In the genomic region with DNA sequence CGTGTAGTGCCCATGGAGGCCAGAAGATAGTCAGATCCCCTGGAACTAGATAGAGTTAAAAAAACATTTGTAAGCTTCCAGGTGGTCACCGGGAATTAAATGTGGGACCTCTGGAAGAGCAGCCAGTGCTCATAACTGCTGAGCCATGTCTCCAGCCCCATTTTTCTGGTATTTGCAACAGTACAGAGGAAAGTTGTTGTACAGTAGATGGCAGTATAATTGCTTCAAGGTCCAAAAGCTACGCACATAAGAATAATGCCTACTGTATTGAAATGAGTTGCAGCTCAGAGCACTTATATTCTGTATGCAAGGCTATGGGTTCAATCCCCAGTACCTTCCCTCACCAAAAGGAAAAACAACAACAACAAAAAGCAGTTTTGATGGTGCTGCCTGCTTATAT, we compare ENCODE assay signal across 9 mouse cellular contexts. TPM values are rescaled to one million over a fixed set of nuclear protein-coding genes. Genes with fewer than 3 reads are reported as not detected.
DNase-seq lines count a peak whose midpoint lies in the region; ATAC-seq and TF ChIP-seq lines count a peak whose summit lies in the region.
"Had no signal": no experiment of that assay in that cellular context is flagged by ENCODE, and none has a peak within 500 bp of the region (broad histone marks: within the 10 kb centered on the region; RNA-seq: fewer than 3 reads in every experiment).

No protein-coding gene starts in this region.

- peaks cover 23% of the 10 kb centered on the region for H3K36me3 ChIP-seq in kidney, embryonic 14.5 days (ENCODE audit: control insufficient read depth, insufficient read depth, low read length)
- peaks cover 13% of the 10 kb centered on the region; the same call in 1 of the 2 replicates for H3K36me3 ChIP-seq in hindbrain, postnatal 0 days (ENCODE audit: insufficient read depth, low read length)
- peaks cover 18% of the 10 kb centered on the region for H3K36me3 ChIP-seq in midbrain, postnatal 0 days (ENCODE audit: insufficient read depth, low read length)

- peak overlapping the region; percentile 68 for H3K4me3 ChIP-seq in kidney, embryonic 14.5 days (ENCODE audit: low read length)
- peak overlapping the region; percentile 68; the same call in 1 of the 2 replicates for H3K4me3 ChIP-seq in hindbrain, postnatal 0 days (ENCODE audit: low read length)
- H3K4me3 ChIP-seq in midbrain, postnatal 0 days (ENCODE audit: low read depth, low read length), result peak overlapping the region; percentile 62

- H3K9me3 ChIP-seq in kidney, embryonic 14.5 days (ENCODE audit: control insufficient read depth, low read length), result no peaks in the 10 kb centered on the region
- H3K9me3 ChIP-seq in hindbrain, postnatal 0 days (ENCODE audit: low read length), result no peaks in the 10 kb centered on the region
- H3K9me3 ChIP-seq in midbrain, postnatal 0 days (ENCODE audit: low read length), result no peaks in the 10 kb centered on the region

- H3K27me3 ChIP-seq in kidney, embryonic 14.5 days (ENCODE audit: control insufficient read depth, insufficient read depth, low read length), result no peaks in the 10 kb centered on the region
- no peaks in the 10 kb centered on the region for H3K27me3 ChIP-seq in hindbrain, postnatal 0 days (ENCODE audit: insufficient read depth, low read length)
- H3K27me3 ChIP-seq in midbrain, postnatal 0 days (ENCODE audit: insufficient read depth, low read length), result no peaks in the 10 kb centered on the region

- DNase-seq in kidney, postnatal 4 days, result no peak
- peak; percentile 16 for DNase-seq in brain, adult 2 months (ENCODE audit: low read depth, low spot score)
- peak; percentile 15 for DNase-seq in hindbrain, postnatal 0 days (ENCODE audit: low spot score)
- peak; percentile 19 for DNase-seq in midbrain, postnatal 0 days (ENCODE audit: low spot score)
- no peak for DNase-seq in spleen, postnatal 36 days (ENCODE audit: low spot score in 2 of 2)
- DNase-seq in layer of hippocampus, postnatal 25 days (ENCODE audit: extremely low spot score in 1 of 2, low spot score in 1 of 2), result no peak
- no peak for DNase-seq in left cerebral cortex, postnatal 10 days (ENCODE audit: extremely low spot score in 1 of 2, low spot score in 2 of 2)

- no peak overlapping the region for H3K27ac ChIP-seq in kidney, embryonic 14.5 days (ENCODE audit: low read depth, low read length)
- H3K27ac ChIP-seq in hindbrain, postnatal 0 days, result no peak overlapping the region
- H3K27ac ChIP-seq in midbrain, postnatal 0 days (ENCODE audit: low read depth, low read length), result no peak overlapping the region

- WGBS in kidney, embryonic 14.5 days, result 71% methylated on average over 3 of the region's 3 CpGs
- WGBS in hindbrain, postnatal 0 days, result 58% methylated on average over 3 of the region's 3 CpGs
- 61% methylated on average over 3 of the region's 3 CpGs for WGBS in midbrain, postnatal 0 days

- peak; percentile 56 for TF ChIP-seq CTCF in hindbrain, postnatal 0 days (IDR thresholded peaks at IDR 0.05; ENCODE audit: low read depth)
- peak; percentile 63 for TF ChIP-seq CTCF in midbrain, postnatal 0 days (IDR thresholded peaks at IDR 0.05)

- H3K4me1 ChIP-seq in kidney, embryonic 14.5 days (ENCODE audit: control insufficient read depth, insufficient read depth, low read length), result peaks cover 11% of the 10 kb centered on the region
- peaks cover 18% of the 10 kb centered on the region; the same call in 1 of the 2 replicates for H3K4me1 ChIP-seq in hindbrain, postnatal 0 days (ENCODE audit: insufficient read depth, low read length)
- peaks cover 7% of the 10 kb centered on the region; the same call in 1 of the 2 replicates for H3K4me1 ChIP-seq in midbrain, postnatal 0 days (ENCODE audit: insufficient read depth, low read length)

- H3K9ac ChIP-seq in kidney, embryonic 14.5 days (ENCODE audit: low read depth, low read length), result peak overlapping the region; percentile 69; the same call in 1 of the 2 replicates
- H3K9ac ChIP-seq in hindbrain, postnatal 0 days (replicated peaks; ENCODE audit: low read length), result no peak overlapping the region
- no peak overlapping the region for H3K9ac ChIP-seq in midbrain, postnatal 0 days (replicated peaks; ENCODE audit: low read length, poor library complexity, severe bottlenecking)

- intact Hi-C loops in left cerebral cortex, postnatal 10 days (cut with DNase I), result loop anchor here (2.0 kb wide), 1 partner anchor 105 kb away; a partner anchor contains a TSS

- ATAC-seq in kidney, embryonic 14.5 days (ENCODE audit: low FRiP score, low TSS enrichment), result no peak; the same call in 1 of the 2 replicates
- no peak for ATAC-seq in hindbrain, postnatal 0 days
- ATAC-seq in midbrain, postnatal 0 days (ENCODE audit: low FRiP score), result no peak

- peak overlapping the region; percentile 87 for H3K4me2 ChIP-seq in kidney, embryonic 14.5 days (replicated peaks; ENCODE audit: low read depth, low read length)
- peak overlapping the region; percentile 93 for H3K4me2 ChIP-seq in hindbrain, postnatal 0 days (ENCODE audit: low read depth, low read length)
- H3K4me2 ChIP-seq in midbrain, postnatal 0 days (ENCODE audit: low read depth, low read length, poor library complexity, severe bottlenecking), result peak overlapping the region; percentile 78

RNA-seq across cellular contexts. Expression of a gene that starts 1.1 kb away (rescaled TPM):
- polyA plus RNA-seq in kidney, embryonic 14.5 days (2014; fragmentation: Nextera tagmentation; extraction: Ambion mirVana), result 269 and 340 TPM in 2 replicates
- 45.2 and 50.5 TPM in 2 replicates for total RNA-seq in hindbrain, postnatal 0 days (2014; rRNA removed)
- 291 and 298 TPM in 2 replicates for polyA plus RNA-seq in hindbrain, postnatal 0 days (2015; fragmentation: Nextera tagmentation; extraction: Ambion mirVana)
- 72.4 and 91.7 TPM in 2 replicates for total RNA-seq in midbrain, postnatal 0 days (2014; rRNA removed)
- polyA plus RNA-seq in midbrain, postnatal 0 days (2015; fragmentation: Nextera tagmentation; extraction: Ambion mirVana), result 275 and 280 TPM in 2 replicates
- 100 to 1,000 TPM; 138 to 142 TPM for total RNA-seq in layer of hippocampus, postnatal 25 days (2021)
- total RNA-seq in left cerebral cortex, postnatal 10 days (2021), result 100 to 1,000 TPM; 160 to 165 TPM

RNA-seq across cellular contexts. Expression of a gene that starts 1.2 kb away (rescaled TPM):
- 27.6 and 36.0 TPM in 2 replicates for polyA plus RNA-seq in kidney, embryonic 14.5 days (2014; fragmentation: Nextera tagmentation; extraction: Ambion mirVana)
- 4.1 and 8.3 TPM in 2 replicates for total RNA-seq in hindbrain, postnatal 0 days (2014; rRNA removed)
- 8.2 and 10.1 TPM in 2 replicates for polyA plus RNA-seq in hindbrain, postnatal 0 days (2015; fragmentation: Nextera tagmentation; extraction: Ambion mirVana)
- total RNA-seq in midbrain, postnatal 0 days (2014; rRNA removed), result 3.0 and 6.3 TPM in 2 replicates
- polyA plus RNA-seq in midbrain, postnatal 0 days (2015; fragmentation: Nextera tagmentation; extraction: Ambion mirVana), result 8.6 and 10.6 TPM in 2 replicates
- total RNA-seq in layer of hippocampus, postnatal 25 days (2021), result 10 to 100 TPM in 1 of 2 experiments, 1 to 10 TPM in 1; 9.9 to 10.6 TPM
- 1 to 10 TPM; 8.3 to 9.2 TPM for total RNA-seq in left cerebral cortex, postnatal 10 days (2021)

RNA-seq across cellular contexts. Expression of a gene that starts 19.9 kb away (rescaled TPM):
- polyA plus RNA-seq in kidney, embryonic 14.5 days (2014; fragmentation: Nextera tagmentation; extraction: Ambion mirVana), result 10.0 and 11.0 TPM in 2 replicates
- 9.4 and 14.2 TPM in 2 replicates for total RNA-seq in hindbrain, postnatal 0 days (2014; rRNA removed)
- polyA plus RNA-seq in hindbrain, postnatal 0 days (2015; fragmentation: Nextera tagmentation; extraction: Ambion mirVana), result 6.4 and 7.0 TPM in 2 replicates
- 5.7 and 11.6 TPM in 2 replicates for total RNA-seq in midbrain, postnatal 0 days (2014; rRNA removed)
- 6.8 and 7.3 TPM in 2 replicates for polyA plus RNA-seq in midbrain, postnatal 0 days (2015; fragmentation: Nextera tagmentation; extraction: Ambion mirVana)
- 1 to 10 TPM; 7.6 to 7.7 TPM for total RNA-seq in layer of hippocampus, postnatal 25 days (2021)
- total RNA-seq in left cerebral cortex, postnatal 10 days (2021), result 1 to 10 TPM; 8.8 to 9.7 TPM

RNA-seq across cellular contexts. Expression of a gene that starts 24.9 kb away (rescaled TPM):
- not detected in 2 replicates for polyA plus RNA-seq in kidney, embryonic 14.5 days (2014; fragmentation: Nextera tagmentation; extraction: Ambion mirVana)
- not detected in 2 replicates for total RNA-seq in hindbrain, postnatal 0 days (2014; rRNA removed)
- polyA plus RNA-seq in hindbrain, postnatal 0 days (2015; fragmentation: Nextera tagmentation; extraction: Ambion mirVana), result not detected in 2 replicates
- total RNA-seq in midbrain, postnatal 0 days (2014; rRNA removed), result not detected in 2 replicates
- polyA plus RNA-seq in midbrain, postnatal 0 days (2015; fragmentation: Nextera tagmentation; extraction: Ambion mirVana), result 0.06 and 0.07 TPM in 2 replicates
- total RNA-seq in layer of hippocampus, postnatal 25 days (2021), result under 1 TPM in 1 of 2 experiments, not detected in 1; 0.10 TPM
- not detected for total RNA-seq in left cerebral cortex, postnatal 10 days (2021)
- polyA plus RNA-seq: neural tube, embryonic 11.5 days had no signal

RNA-seq across cellular contexts. Expression of a gene that starts 25.2 kb away (rescaled TPM):
- 5.0 and 7.4 TPM in 2 replicates for polyA plus RNA-seq in kidney, embryonic 14.5 days (2014; fragmentation: Nextera tagmentation; extraction: Ambion mirVana)
- total RNA-seq in hindbrain, postnatal 0 days (2014; rRNA removed), result 6.6 and 7.0 TPM in 2 replicates
- polyA plus RNA-seq in hindbrain, postnatal 0 days (2015; fragmentation: Nextera tagmentation; extraction: Ambion mirVana), result 8.1 and 8.2 TPM in 2 replicates
- total RNA-seq in midbrain, postnatal 0 days (2014; rRNA removed), result 7.5 and 11.0 TPM in 2 replicates
- 6.2 and 7.5 TPM in 2 replicates for polyA plus RNA-seq in midbrain, postnatal 0 days (2015; fragmentation: Nextera tagmentation; extraction: Ambion mirVana)
- total RNA-seq in layer of hippocampus, postnatal 25 days (2021), result 10 to 100 TPM; 21.7 to 25.8 TPM
- 10 to 100 TPM; 13.8 to 14.4 TPM for total RNA-seq in left cerebral cortex, postnatal 10 days (2021)

Comparison
In these comparisons a context has a peak if more than half of its experiments do, and no peak if none do; other contexts are left out.
1. DNase-seq: peak in brain, adult 2 months (single experiment), hindbrain, postnatal 0 days (single experiment) and midbrain, postnatal 0 days (single experiment); none in kidney, postnatal 4 days (0 of 2), spleen, postnatal 36 days (0 of 2), layer of hippocampus, postnatal 25 days (0 of 2) and left cerebral cortex, postnatal 10 days (0 of 2).
2. Peak in every context shown above with its lines, with median percentiles within 50 percentile points of each other: H3K4me2 ChIP-seq and H3K4me3 ChIP-seq.